ENCODE assay signal across 25 mouse cellular contexts in genomic region chr2:23213661-23214060, GRCm38 (mm10). TPM values are rescaled to one million over a fixed set of nuclear protein-coding genes. Genes with fewer than 3 reads are reported as not detected.
DNase-seq lines count a peak whose midpoint lies in the region; TF ChIP-seq lines count a peak whose summit lies in the region.
"Had no signal": no experiment of that assay in that cellular context is flagged by ENCODE, and none has a peak within 500 bp of the region (broad histone marks: within the 10 kb centered on the region; RNA-seq: fewer than 3 reads in every experiment).

No protein-coding gene starts in this region.

- no peak overlapping the region for H3ac ChIP-seq in myocyte (ENCODE audit: control insufficient read depth, insufficient read length)

- peak; percentile 26 for DNase-seq in 3134 (ENCODE audit: extremely low read depth, insufficient read length, low spot score)
- DNase-seq in CH12.LX (ENCODE audit: extremely low read depth), result no peak
- no peak for DNase-seq in c-Kit-positive CD71-positive TER-119-positive erythroid progenitor cells, embryonic 14.5 days (ENCODE audit: low spot score)
- no peak for DNase-seq in right cerebral cortex, postnatal 10 days (ENCODE audit: low spot score in 2 of 2)
- DNase-seq in cerebellum, adult 11 months, result no peak
- DNase-seq: adrenal gland, adult 8-10 months; adrenal gland, postnatal 14 days; B cell, adult 2 months; cerebellum, adult 18-20 months; cerebellum, adult 8-10 months; cerebellum, postnatal 10 days; cerebellum, postnatal 25 days; forebrain, postnatal 0 days had no signal

- no peaks in the 10 kb centered on the region for H3K36me3 ChIP-seq in CH12.LX (replicated peaks in 1 of 2; ENCODE audit: control insufficient read depth in 1 of 2, insufficient read depth in 1 of 2, low read length in 1 of 2)
- H3K36me3 ChIP-seq in myocyte (ENCODE audit: control insufficient read depth, insufficient read depth), result no peaks in the 10 kb centered on the region
- H3K36me3 ChIP-seq: embryonic facial prominence, embryonic 10.5 days; embryonic facial prominence, embryonic 12.5 days; forebrain, embryonic 15.5 days had no signal

- no peak for TF ChIP-seq CTCF in CH12.LX (conservative IDR thresholded peaks at IDR 0.05 in 1 of 2, IDR thresholded peaks at IDR 0.05 in 1 of 2; ENCODE audit: low read depth in 2 of 2, low read length in 2 of 2)
- no peak for TF ChIP-seq CTCF in embryonic fibroblast, embryonic 13.5 days (IDR thresholded peaks at IDR 0.05; ENCODE audit: borderline replicate concordance, insufficient read depth, low read length)

- in situ Hi-C loops in CH12.LX (cut with MboI; ENCODE audit: low pct_ligation_motif_present, low pct_unique_long_range_greater_than_20kb, low sequenced_read_pairs), result no loop called here

- no peak for TF ChIP-seq POLR2A in CH12.LX (IDR thresholded peaks at IDR 0.05; ENCODE audit: low read depth, low read length)
- no peak for TF ChIP-seq POLR2A in embryonic fibroblast, embryonic 13.5 days (IDR thresholded peaks at IDR 0.05; ENCODE audit: low read depth, low read length)
- TF ChIP-seq POLR2A in myocyte (IDR thresholded peaks at IDR 0.05; ENCODE audit: insufficient read length, low read depth), result no peak

- H3K79me2 ChIP-seq in CH12.LX (replicated peaks; ENCODE audit: control insufficient read depth, extremely low read depth, insufficient read depth, poor library complexity, severe bottlenecking) (no peaks in the 10 kb centered on the region), myocyte (ENCODE audit: control insufficient read depth, insufficient read depth) (no peaks in the 10 kb centered on the region)

- no peak for TF ChIP-seq RAD21 in CH12.LX (IDR thresholded peaks at IDR 0.05; ENCODE audit: low read depth, low read length)

- TF ChIP-seq EP300 in CH12.LX (IDR thresholded peaks at IDR 0.05; ENCODE audit: low read length), result no peak

- no peaks in the 10 kb centered on the region for H3K27me3 ChIP-seq in CH12.LX (replicated peaks)
- H3K27me3 ChIP-seq in myocyte (ENCODE audit: control insufficient read depth, insufficient read depth, insufficient read length), result no peaks in the 10 kb centered on the region
- H3K27me3 ChIP-seq: embryonic facial prominence, embryonic 12.5 days; forebrain, embryonic 13.5 days; forebrain, embryonic 15.5 days had no signal

- H3K4me3 ChIP-seq in CH12.LX (replicated peaks in 1 of 3; ENCODE audit: low read depth in 2 of 3, low read length in 2 of 3, poor library complexity in 1 of 3) (no peak overlapping the region), myocyte (no peak overlapping the region)
- H3K4me3 ChIP-seq in embryonic fibroblast, embryonic 13.5 days (ENCODE audit: insufficient read depth, low read length), result no peak overlapping the region
- H3K4me3 ChIP-seq: embryonic facial prominence, embryonic 10.5 days; embryonic facial prominence, embryonic 12.5 days; erythroblast, embryonic 14.5 days; forebrain, embryonic 13.5 days; forebrain, embryonic 15.5 days had no signal

- dilution Hi-C loops in CH12.LX (cut with MboI; ENCODE audit: extremely low pct_ligation_motif_present, extremely low pct_unique_long_range_greater_than_20kb, low sequenced_read_pairs), result no loop called here

- no peak overlapping the region for H3K9ac ChIP-seq in CH12.LX (ENCODE audit: insufficient read depth, low read depth)
- H3K9ac ChIP-seq: embryonic facial prominence, embryonic 12.5 days; forebrain, embryonic 13.5 days; forebrain, embryonic 15.5 days; forebrain, postnatal 0 days had no signal

- H3K4me1 ChIP-seq in CH12.LX (ENCODE audit: control insufficient read depth in 1 of 2, insufficient read depth in 2 of 2), result no peaks in the 10 kb centered on the region
- H3K4me1 ChIP-seq in embryonic fibroblast, embryonic 13.5 days (ENCODE audit: control insufficient read depth, insufficient read depth, low read length), result no peaks in the 10 kb centered on the region
- H3K4me1 ChIP-seq: embryonic facial prominence, embryonic 10.5 days; embryonic facial prominence, embryonic 12.5 days; forebrain, embryonic 13.5 days; forebrain, embryonic 15.5 days had no signal

- H3K4me2 ChIP-seq in CH12.LX (ENCODE audit: insufficient read depth, low read depth, poor library complexity, severe bottlenecking) (peak overlapping the region; percentile 36; the same call in 1 of the 2 replicates), myocyte (ENCODE audit: low read depth) (peak overlapping the region; percentile 32)
- H3K4me2 ChIP-seq: embryonic facial prominence, embryonic 12.5 days; forebrain, embryonic 13.5 days; forebrain, embryonic 15.5 days had no signal

- H3K27ac ChIP-seq in CH12.LX (ENCODE audit: insufficient read depth, low read depth), result no peak overlapping the region
- peak overlapping the region; percentile 79; the same call in 1 of the 2 replicates for H3K27ac ChIP-seq in embryonic fibroblast, embryonic 13.5 days (ENCODE audit: insufficient read depth, low read length)
- H3K27ac ChIP-seq: embryonic facial prominence, embryonic 10.5 days; embryonic facial prominence, embryonic 12.5 days; forebrain, embryonic 13.5 days; forebrain, embryonic 15.5 days had no signal

- no peaks in the 10 kb centered on the region for H3K9me3 ChIP-seq in CH12.LX (replicated peaks; ENCODE audit: low read length)
- H3K9me3 ChIP-seq: embryonic facial prominence, embryonic 10.5 days; embryonic facial prominence, embryonic 12.5 days; forebrain, embryonic 13.5 days; forebrain, embryonic 15.5 days had no signal

TF ChIP-seq in CH12.LX, 34 proteins besides CTCF, POLR2A, EP300 and RAD21 (continues in another document):
- TF ChIP-seq ZKSCAN1 (IDR thresholded peaks at IDR 0.05; ENCODE audit: borderline replicate concordance, low read depth, low read length), result no peak
- no peak for TF ChIP-seq ETS1 (conservative IDR thresholded peaks at IDR 0.05; ENCODE audit: low read depth, low read length)
- no peak for TF ChIP-seq GABPA (IDR thresholded peaks at IDR 0.05; ENCODE audit: insufficient replicate concordance, low read depth, low read length)
- no peak for TF ChIP-seq USF1 (IDR thresholded peaks at IDR 0.05; ENCODE audit: low read depth, low read length)
- no peak for TF ChIP-seq ZC3H11A (IDR thresholded peaks at IDR 0.05; ENCODE audit: low read depth, low read length)
- TF ChIP-seq KAT2A (IDR thresholded peaks at IDR 0.05; ENCODE audit: insufficient replicate concordance, low read length), result no peak
- no peak for TF ChIP-seq RCOR1 (conservative IDR thresholded peaks at IDR 0.05; ENCODE audit: low read depth, low read length)
- no peak for TF ChIP-seq TCF12 (IDR thresholded peaks at IDR 0.05; ENCODE audit: low read depth, low read length)
- TF ChIP-seq SIN3A (IDR thresholded peaks at IDR 0.05; ENCODE audit: low read length), result no peak
- TF ChIP-seq MEF2A (IDR thresholded peaks at IDR 0.05; ENCODE audit: borderline replicate concordance, low read depth, low read length), result no peak
- TF ChIP-seq TBP (conservative IDR thresholded peaks at IDR 0.05; ENCODE audit: low read depth, low read length), result no peak
- no peak for TF ChIP-seq USF2 (conservative IDR thresholded peaks at IDR 0.05; ENCODE audit: low read depth, low read length)
- TF ChIP-seq HCFC1 (IDR thresholded peaks at IDR 0.05; ENCODE audit: low read depth, low read length), result no peak
- TF ChIP-seq MAZ (IDR thresholded peaks at IDR 0.05; ENCODE audit: low read depth, low read length), result no peak
- no peak for TF ChIP-seq IRF4 (IDR thresholded peaks at IDR 0.05; ENCODE audit: low read depth, low read length)

TF ChIP-seq in myocyte, 11 proteins besides CTCF, POLR2A, EP300 and RAD21:
- TF ChIP-seq REST (IDR thresholded peaks at IDR 0.05; ENCODE audit: insufficient read depth, insufficient read length) (no peak), SRF (IDR thresholded peaks at IDR 0.05; ENCODE audit: control insufficient read depth, insufficient read length, low read depth) (no peak), MYOG (IDR thresholded peaks at IDR 0.05; ENCODE audit: control insufficient read depth in 1 of 3, insufficient read depth in 1 of 3, insufficient read length in 2 of 3, low read depth in 2 of 3) (no peak), MAX (IDR thresholded peaks at IDR 0.05; ENCODE audit: low read depth) (no peak), USF1 (IDR thresholded peaks at IDR 0.05; ENCODE audit: low read depth) (no peak), E2F4 (IDR thresholded peaks at IDR 0.05; ENCODE audit: insufficient read depth) (no peak), TCF12 (IDR thresholded peaks at IDR 0.05; ENCODE audit: insufficient read depth, poor library complexity, severe bottlenecking) (no peak)

RNA-seq across cellular contexts. Expression of gene 4931423N10Rik, which starts 6.4 kb away (rescaled TPM):
- total RNA-seq in CH12.LX (2012; rRNA removed) (not detected in 2 replicates), CH12.LX (2014; rRNA removed) (not detected in 2 replicates)
- polyA plus RNA-seq in CH12.LX (2012; ENCODE audit: insufficient read length, low read depth) (not detected in 2 replicates), myocyte (2012; fragmentation: generic; extraction: Trizol) (not detected)
- polyA plus RNA-seq in embryonic fibroblast, embryonic 13.5 days (2011; ENCODE audit: insufficient read length, low read depth, missing spikeins), result not detected in 2 replicates
- total RNA-seq: adrenal gland, adult 18-20 months; adrenal gland, postnatal 14 days; ES-E14; MEL had no signal
- polyA plus RNA-seq: CD4-positive, CD25-positive, alpha-beta regulatory T cell, adult 4 months; embryonic facial prominence, embryonic 10.5 days; embryonic facial prominence, embryonic 12.5 days; erythroblast, embryonic 14.5 days; forebrain, embryonic 13.5 days; Patski had no signal

RNA-seq across cellular contexts. Expression of gene Yme1l1, which starts 57.5 kb away (rescaled TPM):
- 58.6 and 69.5 TPM in 2 replicates for total RNA-seq in CH12.LX (2012; rRNA removed)
- total RNA-seq in CH12.LX (2014; rRNA removed), result 131 and 159 TPM in 2 replicates
- polyA plus RNA-seq in CH12.LX (2012; ENCODE audit: insufficient read length, low read depth), result 78.2 and 90.5 TPM in 2 replicates
- 94.2 and 102 TPM in 2 replicates for polyA plus RNA-seq in embryonic fibroblast, embryonic 13.5 days (2011; ENCODE audit: insufficient read length, low read depth, missing spikeins)
- 17.9 TPM for polyA plus RNA-seq in myocyte (2012; fragmentation: generic; extraction: Trizol)

RNA-seq across cellular contexts. Expression of gene Mastl, which starts 57.8 kb away (rescaled TPM):
- total RNA-seq in CH12.LX (2012; rRNA removed), result 8.1 and 9.2 TPM in 2 replicates
- 14.8 and 15.6 TPM in 2 replicates for total RNA-seq in CH12.LX (2014; rRNA removed)
- polyA plus RNA-seq in CH12.LX (2012; ENCODE audit: insufficient read length, low read depth), result 9.5 and 10.7 TPM in 2 replicates
- 17.4 and 20.5 TPM in 2 replicates for polyA plus RNA-seq in embryonic fibroblast, embryonic 13.5 days (2011; ENCODE audit: insufficient read length, low read depth, missing spikeins)
- polyA plus RNA-seq in myocyte (2012; fragmentation: generic; extraction: Trizol), result 1.7 TPM
